Mouse (Mus musculus): Measurements from ENCODE around the gene Gm7697. TPM values are rescaled to one million over a fixed set of nuclear protein-coding genes. Genes with fewer than 3 reads are reported as not detected.
"Not testable (repeated sequence)": the region's sequence is repeated elsewhere in the genome, so short reads cannot be mapped to it uniquely, and the experiment has no call there.

Gene Gm7697
- polyA plus RNA-seq (2016; fragmentation: Nextera tagmentation; extraction: Ambion mirVana): not detected in 2 replicates

GRCm38 (mm10) chr8:69522876-69523275, at the start of gene Gm7697:
Gm7697 (minus strand) TSS chr8:69522976.
- H3K27ac ChIP-seq; H3K4me1 ChIP-seq (replicated peaks); H3K4me3 ChIP-seq; H3K36me3 ChIP-seq; H3K27me3 ChIP-seq (ENCODE audit: insufficient read depth, poor library complexity, severe bottlenecking); DNase-seq (ENCODE audit: low spot score); H3K9me3 ChIP-seq: not testable (repeated sequence)
- WGBS: 85% methylated on average over 3 of the region's 3 CpGs

DNA sequence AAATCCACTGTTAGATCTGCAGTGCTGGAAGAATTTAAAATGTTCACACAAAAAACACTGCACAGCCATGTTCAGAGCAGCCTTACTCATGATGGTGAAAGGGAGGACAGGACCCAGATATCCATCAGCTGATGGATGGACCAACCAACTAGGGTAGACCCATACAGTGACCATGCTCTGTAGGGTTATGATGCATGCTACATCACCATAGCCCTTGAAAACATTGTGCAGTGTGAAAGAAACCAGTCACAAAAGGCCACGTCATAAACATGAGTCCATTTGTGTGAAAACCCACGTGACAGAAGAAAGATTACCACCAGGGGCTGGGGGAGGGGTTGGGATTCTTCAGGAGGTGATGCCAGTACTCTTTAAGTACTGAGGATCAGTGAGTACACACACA, 28.5 kb upstream of the Gm7697 start:
- H3K4me3 ChIP-seq; H3K27me3 ChIP-seq (ENCODE audit: insufficient read depth, poor library complexity, severe bottlenecking); H3K9me3 ChIP-seq; H3K27ac ChIP-seq; DNase-seq (ENCODE audit: low spot score); H3K36me3 ChIP-seq; H3K4me1 ChIP-seq (replicated peaks): not testable (repeated sequence)
- 51% methylated on average over 2 of the region's 2 CpGs for WGBS

GRCm38 (mm10) chr8:69549556-69549955, 26.8 kb upstream of the Gm7697 start:
- not testable (repeated sequence) for H3K27me3 ChIP-seq (ENCODE audit: insufficient read depth, poor library complexity, severe bottlenecking); H3K4me1 ChIP-seq (replicated peaks); H3K27ac ChIP-seq; H3K4me3 ChIP-seq; H3K36me3 ChIP-seq; H3K9me3 ChIP-seq
- 13% methylated on average over 8 of the region's 8 CpGs for WGBS
- peak; percentile 39 for DNase-seq (ENCODE audit: low spot score)

DNA sequence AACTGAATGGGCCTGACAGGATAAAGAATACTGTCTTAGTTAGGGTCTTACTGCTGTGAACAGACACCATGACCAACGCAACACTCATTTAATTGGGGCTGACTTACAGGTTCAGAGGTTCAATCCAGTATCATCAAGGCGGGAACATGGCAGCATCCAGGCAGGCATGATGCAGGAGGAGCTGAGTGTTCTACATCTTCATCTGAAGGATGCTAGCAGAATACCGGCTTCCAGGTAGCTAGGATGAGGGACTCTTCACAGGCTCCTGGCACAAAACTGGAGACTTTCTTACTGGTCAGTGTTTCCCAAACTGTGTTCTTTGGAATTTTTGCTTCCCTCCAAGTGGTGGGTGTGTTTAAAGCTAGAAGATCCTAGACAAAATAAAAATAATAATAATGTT, 25.3 kb upstream of the Gm7697 start:
- DNase-seq (ENCODE audit: low spot score); H3K4me3 ChIP-seq; H3K36me3 ChIP-seq; H3K4me1 ChIP-seq (replicated peaks); H3K9me3 ChIP-seq; H3K27ac ChIP-seq; H3K27me3 ChIP-seq (ENCODE audit: insufficient read depth, poor library complexity, severe bottlenecking): not testable (repeated sequence)
- 94% methylated on average over 3 of the region's 3 CpGs for WGBS

DNA sequence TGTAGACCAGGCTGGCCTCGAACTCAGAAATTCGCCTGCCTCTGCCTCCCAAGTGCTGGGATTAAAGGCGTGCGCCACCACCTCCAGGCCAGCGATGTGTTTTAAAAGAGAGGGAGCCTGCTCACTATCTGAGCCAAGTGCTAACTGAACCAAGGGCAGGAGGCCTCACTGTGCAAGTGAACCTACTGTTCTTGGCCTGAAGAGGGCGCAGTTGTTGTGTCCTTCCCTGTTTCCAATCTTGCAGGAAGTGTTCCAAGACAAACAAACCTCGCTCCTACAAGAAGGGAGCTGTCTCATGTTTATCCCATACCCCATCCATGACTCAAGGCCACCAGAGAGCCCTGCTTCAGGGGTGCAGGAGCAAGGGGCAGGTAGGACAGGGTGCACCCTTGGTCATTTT, 24.4 kb upstream of the Gm7697 start:
- not testable (repeated sequence) for H3K27ac ChIP-seq; H3K36me3 ChIP-seq; H3K4me3 ChIP-seq; H3K4me1 ChIP-seq (replicated peaks); H3K27me3 ChIP-seq (ENCODE audit: insufficient read depth, poor library complexity, severe bottlenecking); H3K9me3 ChIP-seq; DNase-seq (ENCODE audit: low spot score)
- whole genome bisulfite sequencing: 70% methylated on average over 7 of the region's 7 CpGs

- not testable (repeated sequence) for DNase-seq (ENCODE audit: low spot score); H3K9me3 ChIP-seq; H3K4me1 ChIP-seq (replicated peaks); H3K27me3 ChIP-seq (ENCODE audit: insufficient read depth, poor library complexity, severe bottlenecking); H3K36me3 ChIP-seq; H3K27ac ChIP-seq; H3K4me3 ChIP-seq
- 78% methylated on average over 1 of the region's 1 CpGs for WGBS
Measured at GRCm38 (mm10) chr8:69545020-69545419, 22.2 kb upstream of the Gm7697 start.

GRCm38 (mm10) chr8:69544511-69544910, 21.7 kb upstream of the Gm7697 start:
- WGBS: 92% methylated on average over 13 of the region's 13 CpGs

DNA sequence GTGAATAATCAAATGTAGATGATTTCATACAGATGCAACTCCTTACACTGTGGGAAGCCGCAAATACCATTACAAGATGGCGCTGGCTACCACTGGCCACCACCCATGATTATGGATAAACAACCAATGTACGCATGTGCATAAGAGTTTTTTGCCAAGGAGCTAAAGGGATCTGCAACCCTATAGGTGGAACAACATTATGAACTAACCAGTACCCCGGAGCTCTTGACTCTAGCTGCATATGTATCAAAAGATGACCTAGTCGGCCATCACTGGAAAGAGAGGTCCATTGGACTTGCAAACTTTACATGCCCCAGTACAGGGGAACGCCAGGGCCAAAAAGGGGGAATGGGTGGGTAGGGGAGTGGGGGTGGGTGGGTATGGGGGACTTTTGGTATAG, 21.2 kb upstream of the Gm7697 start:
- WGBS: 90% methylated on average over 6 of the region's 6 CpGs
- H3K27me3 ChIP-seq (ENCODE audit: insufficient read depth, poor library complexity, severe bottlenecking); H3K4me1 ChIP-seq (replicated peaks); H3K36me3 ChIP-seq; H3K4me3 ChIP-seq; H3K9me3 ChIP-seq; H3K27ac ChIP-seq; DNase-seq (ENCODE audit: low spot score): not testable (repeated sequence)

More at GRCm38 (mm10) chr8:69544511-69544910, 21.7 kb upstream of the Gm7697 start:
- not testable (repeated sequence) for H3K27ac ChIP-seq; DNase-seq (ENCODE audit: low spot score); H3K4me1 ChIP-seq (replicated peaks); H3K27me3 ChIP-seq (ENCODE audit: insufficient read depth, poor library complexity, severe bottlenecking); H3K9me3 ChIP-seq; H3K36me3 ChIP-seq; H3K4me3 ChIP-seq

DNA sequence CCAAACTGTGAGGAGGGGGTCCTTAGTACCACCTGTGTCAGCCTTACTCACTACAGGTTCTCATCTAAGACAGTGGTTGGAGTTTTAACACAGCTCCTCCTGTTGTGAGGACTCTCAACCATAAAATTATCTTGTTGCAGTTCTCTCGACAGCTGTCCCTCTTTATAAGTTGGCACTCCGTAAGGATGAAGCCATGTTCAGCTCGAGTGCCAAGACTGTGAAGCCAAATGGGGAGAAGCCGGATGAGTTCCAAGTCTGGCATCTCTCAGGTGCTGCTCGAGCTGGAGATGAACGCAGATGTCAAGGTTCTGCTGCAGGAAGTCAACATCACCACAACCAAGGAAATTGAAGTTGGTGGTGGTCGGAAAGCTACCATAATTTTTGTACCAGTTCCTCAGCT, 18.0 kb upstream of the Gm7697 start:
- H3K9me3 ChIP-seq; H3K36me3 ChIP-seq; DNase-seq (ENCODE audit: low spot score); H3K4me3 ChIP-seq; H3K27ac ChIP-seq; H3K27me3 ChIP-seq (ENCODE audit: insufficient read depth, poor library complexity, severe bottlenecking); H3K4me1 ChIP-seq (replicated peaks): not testable (repeated sequence)
- 88% methylated on average over 7 of the region's 7 CpGs for WGBS

DNA sequence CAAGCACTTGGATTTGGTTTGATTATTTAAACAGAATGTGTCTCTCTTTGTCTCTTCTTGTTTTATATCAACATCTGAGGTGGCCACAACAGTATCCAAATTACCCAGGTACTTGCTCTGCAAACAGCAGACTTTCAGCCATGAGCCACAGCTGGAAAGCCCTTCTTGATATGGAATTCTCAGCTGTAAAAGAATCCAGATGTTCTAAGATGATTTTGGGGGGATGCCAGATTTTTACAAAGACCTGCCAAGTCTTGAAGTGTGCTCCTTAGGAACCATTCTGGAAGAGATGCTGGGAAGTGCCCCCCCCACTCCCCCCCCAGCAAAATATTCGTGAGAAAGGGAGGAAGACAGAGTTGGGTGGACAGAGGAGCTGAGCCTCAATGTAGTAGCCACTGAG, 17.6 kb upstream of the Gm7697 start:
- not testable (repeated sequence) for H3K27me3 ChIP-seq (ENCODE audit: insufficient read depth, poor library complexity, severe bottlenecking); H3K27ac ChIP-seq; H3K4me1 ChIP-seq (replicated peaks); DNase-seq (ENCODE audit: low spot score); H3K9me3 ChIP-seq; H3K4me3 ChIP-seq; H3K36me3 ChIP-seq
- 75% methylated on average over 1 of the region's 1 CpGs for WGBS

DNA sequence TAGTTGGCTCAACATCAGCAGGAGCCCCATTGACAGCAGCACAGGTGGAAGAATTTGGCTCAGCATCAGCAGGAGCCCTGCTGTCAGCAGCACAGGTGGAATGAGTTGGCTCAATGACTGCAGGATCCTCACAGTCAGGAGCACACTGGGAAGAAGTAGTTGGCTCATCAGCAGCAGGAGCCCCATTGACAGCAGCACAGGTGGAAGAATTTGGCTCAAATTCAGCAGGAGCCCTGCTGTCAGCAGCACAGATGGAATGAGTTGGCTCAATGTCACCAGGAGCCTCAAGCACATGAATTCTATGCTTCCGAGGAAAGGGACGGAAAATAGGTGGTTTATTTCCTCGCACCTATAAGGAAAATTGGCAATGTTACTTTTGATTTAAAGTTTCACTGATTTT, 47.8 kb downstream of the Gm7697 start:
- not testable (repeated sequence) for H3K36me3 ChIP-seq; H3K27ac ChIP-seq; H3K9me3 ChIP-seq; DNase-seq (ENCODE audit: low spot score); H3K27me3 ChIP-seq (ENCODE audit: insufficient read depth, poor library complexity, severe bottlenecking); H3K4me1 ChIP-seq (replicated peaks); H3K4me3 ChIP-seq
- 82% methylated on average over 3 of the region's 3 CpGs for WGBS

- H3K9me3 ChIP-seq; H3K4me1 ChIP-seq (replicated peaks); H3K27ac ChIP-seq; H3K36me3 ChIP-seq; H3K27me3 ChIP-seq (ENCODE audit: insufficient read depth, poor library complexity, severe bottlenecking); DNase-seq (ENCODE audit: low spot score); H3K4me3 ChIP-seq: not testable (repeated sequence)
- 93% methylated on average over 3 of the region's 3 CpGs for WGBS
Measured at GRCm38 (mm10) chr8:69453465-69453864, 69.3 kb downstream of the Gm7697 start, which contains the start of gene Gm9495. Gm9495 (minus strand) TSS chr8:69453565.

Data from hindbrain, embryonic 10.5 days (tissue).